Mouse (Mus musculus) testis, adult 2 months (tissue): Measurements from ENCODE around the gene Fam3a.

Source experiments
- CTCF ChIP-seq: fragments of 200-500 bp; IDR thresholded peaks from 2 replicates; pipeline ENCODE4 v1.5.1; 2012; ENCODE audit warnings: low read depth, mild to moderate bottlenecking, inconsistent platforms, low read length, moderate library complexity; ENCODE audit not compliant: control insufficient read depth, insufficient read depth, insufficient replicate concordance
- POLR2A ChIP-seq: fragments of 200-500 bp; IDR thresholded peaks from 2 replicates; pipeline ENCODE4 v1.6.1; 2012; ENCODE audit warnings: low read depth, mild to moderate bottlenecking, inconsistent platforms, low read length, moderate library complexity; ENCODE audit not compliant: control insufficient read depth

DNA sequence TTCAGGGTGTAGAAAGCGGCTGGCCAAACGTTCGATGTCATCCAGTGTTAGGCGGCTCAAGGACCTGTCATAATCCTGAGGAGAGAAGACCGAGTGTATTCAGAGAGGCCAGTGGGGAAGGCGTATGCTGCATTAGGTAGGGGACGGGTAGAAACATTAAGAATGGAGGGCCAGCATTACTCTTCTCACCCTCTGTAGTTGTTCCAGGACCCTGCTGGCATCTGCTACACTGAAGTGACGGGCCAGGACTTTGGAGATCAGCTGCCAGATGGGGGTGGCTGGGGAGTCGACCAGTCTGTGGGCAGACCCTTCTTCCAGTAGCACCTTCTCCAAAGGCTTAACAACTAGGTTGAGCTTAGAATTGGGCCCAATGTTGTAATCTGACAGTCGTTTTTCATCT, 25.6 kb downstream of the Fam3a start:
- TF ChIP-seq CTCF: no peak
- no peak for TF ChIP-seq POLR2A
